Mouse (Mus musculus): ENCODE measurements around the gene Scfd2. TPM values are rescaled to one million over a fixed set of nuclear protein-coding genes. Genes with fewer than 3 reads are reported as not detected.

Gene Scfd2
- polyA plus RNA-seq, 1 experiment = 0.18 TPM

DNA sequence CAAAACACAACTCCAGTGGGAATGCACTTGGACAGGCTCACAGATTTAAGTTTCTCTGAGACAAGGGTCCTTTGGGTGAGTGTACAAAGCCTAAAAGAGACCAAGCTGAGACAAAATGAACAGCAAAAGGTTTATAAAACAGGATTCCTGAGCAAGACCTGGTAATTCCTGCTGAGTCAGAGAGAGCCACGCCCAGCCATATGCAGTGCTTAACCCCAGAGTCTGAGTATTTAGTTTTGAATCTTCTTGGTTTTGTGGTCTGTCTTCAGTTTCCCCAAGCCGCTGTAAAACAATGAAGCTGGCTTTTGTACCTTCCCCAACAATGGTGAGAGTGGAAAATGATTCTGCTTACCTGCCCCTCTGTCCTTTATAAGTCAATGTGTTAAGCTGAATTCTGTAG lies 246.3 kb downstream of the Scfd2 start:
- TF ChIP-seq GATA1 (IDR thresholded peaks at IDR 0.05; ENCODE audit: low read length) (no peak), TAL1 (IDR thresholded peaks at IDR 0.05; ENCODE audit: low read length) (no peak)
- peaks cover 10% of the 10 kb centered on the region for H3K4me1 ChIP-seq (ENCODE audit: control insufficient read depth)

DNA sequence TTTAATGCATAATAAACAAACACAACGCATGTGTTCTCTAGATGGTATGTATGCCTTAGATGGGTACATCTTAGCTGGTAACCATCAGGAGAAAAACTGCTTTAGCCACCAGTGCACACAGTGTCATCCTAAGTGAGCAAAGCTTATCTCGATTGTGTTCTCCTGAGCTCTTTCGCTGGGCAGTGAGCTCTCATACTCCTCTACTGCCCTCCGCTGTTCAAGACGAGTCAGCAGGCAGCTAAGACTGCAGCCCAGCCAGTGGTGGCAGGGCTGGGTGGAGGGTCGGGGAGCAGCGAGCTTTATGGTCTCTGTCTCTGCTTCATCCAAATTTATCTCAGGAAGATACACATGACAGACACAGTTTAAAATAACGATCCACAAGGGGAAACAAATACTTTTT lies 248.0 kb downstream of the Scfd2 start:
- TF ChIP-seq GATA1 (IDR thresholded peaks at IDR 0.05; ENCODE audit: low read length) = no peak
- TF ChIP-seq TAL1 (IDR thresholded peaks at IDR 0.05; ENCODE audit: low read length) = no peak

More for the DNA sequence above, 246.3 kb downstream of the Scfd2 start:
- no peaks in the 10 kb centered on the region for H3K9me3 ChIP-seq (ENCODE audit: control insufficient read depth, low read length)
- no peaks in the 10 kb centered on the region for H3K27me3 ChIP-seq (ENCODE audit: control insufficient read depth)
- no peak overlapping the region for H3K4me3 ChIP-seq (replicated peaks)
- no peaks in the 10 kb centered on the region for H3K36me3 ChIP-seq (ENCODE audit: control insufficient read depth)

DNA sequence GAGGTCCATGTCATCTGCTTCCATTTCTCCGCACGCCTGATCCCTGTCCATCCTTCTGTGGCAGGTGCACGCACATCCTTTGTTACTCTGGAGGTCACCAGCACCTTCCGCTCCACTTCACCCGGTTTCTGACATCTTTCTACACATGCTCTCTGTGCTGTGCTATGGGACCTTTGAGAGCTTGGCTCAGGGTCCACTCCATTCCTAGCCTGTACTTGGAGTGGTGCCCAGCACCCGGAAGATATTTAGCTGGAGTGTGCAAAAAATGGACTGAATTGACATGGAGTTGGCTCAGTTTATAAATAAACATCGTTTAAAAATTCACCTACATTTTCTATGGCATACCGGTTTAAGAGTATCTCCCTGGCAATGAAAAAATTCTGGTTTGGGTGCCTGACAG lies 250.1 kb downstream of the Scfd2 start:
- Histone ChIP-seq H3K4me3 (replicated peaks) (no peak overlapping the region), H3K4me1 (ENCODE audit: control insufficient read depth) (peaks cover 10% of the 10 kb centered on the region), H3K27me3 (ENCODE audit: control insufficient read depth) (no peaks in the 10 kb centered on the region), H3K36me3 (ENCODE audit: control insufficient read depth) (no peaks in the 10 kb centered on the region), H3K9me3 (ENCODE audit: control insufficient read depth, low read length) (no peaks in the 10 kb centered on the region)
- TF ChIP-seq GATA1 (IDR thresholded peaks at IDR 0.05; ENCODE audit: low read length) (no peak), TAL1 (IDR thresholded peaks at IDR 0.05; ENCODE audit: low read length) (no peak)

More for the DNA sequence above, 248.0 kb downstream of the Scfd2 start:
- peaks cover 10% of the 10 kb centered on the region for H3K4me1 ChIP-seq (ENCODE audit: control insufficient read depth)
- H3K36me3 ChIP-seq (ENCODE audit: control insufficient read depth) = no peaks in the 10 kb centered on the region
- no peak overlapping the region for H3K4me3 ChIP-seq (replicated peaks)
- H3K9me3 ChIP-seq (ENCODE audit: control insufficient read depth, low read length) = no peaks in the 10 kb centered on the region
- no peaks in the 10 kb centered on the region for H3K27me3 ChIP-seq (ENCODE audit: control insufficient read depth)

GRCm38 (mm10) chr5:74279673-74280072 lies 251.9 kb downstream of the Scfd2 start:
- no peak for TF ChIP-seq TAL1 (IDR thresholded peaks at IDR 0.05; ENCODE audit: low read length)
- TF ChIP-seq GATA1 (IDR thresholded peaks at IDR 0.05; ENCODE audit: low read length) = no peak
- Histone ChIP-seq H3K9me3 (ENCODE audit: control insufficient read depth, low read length) (no peaks in the 10 kb centered on the region), H3K36me3 (ENCODE audit: control insufficient read depth) (no peaks in the 10 kb centered on the region), H3K4me3 (replicated peaks) (no peak overlapping the region), H3K4me1 (ENCODE audit: control insufficient read depth) (peaks cover 2% of the 10 kb centered on the region), H3K27me3 (ENCODE audit: control insufficient read depth) (no peaks in the 10 kb centered on the region)

GRCm38 (mm10) chr5:74278428-74278827 lies 253.1 kb downstream of the Scfd2 start:
- no peak for TF ChIP-seq TAL1 (IDR thresholded peaks at IDR 0.05; ENCODE audit: low read length)
- no peak overlapping the region for H3K4me3 ChIP-seq (replicated peaks)
- no peaks in the 10 kb centered on the region for H3K4me1 ChIP-seq (ENCODE audit: control insufficient read depth)

GRCm38 (mm10) chr5:74277712-74278111 lies 253.8 kb downstream of the Scfd2 start:
- H3K27me3 ChIP-seq (ENCODE audit: control insufficient read depth) = no peaks in the 10 kb centered on the region
- no peaks in the 10 kb centered on the region for H3K36me3 ChIP-seq (ENCODE audit: control insufficient read depth)
- H3K4me3 ChIP-seq (replicated peaks) = no peak overlapping the region
- no peak for TF ChIP-seq TAL1 (IDR thresholded peaks at IDR 0.05; ENCODE audit: low read length)
- TF ChIP-seq GATA1 (IDR thresholded peaks at IDR 0.05; ENCODE audit: low read length) = no peak
- no peaks in the 10 kb centered on the region for H3K9me3 ChIP-seq (ENCODE audit: control insufficient read depth, low read length)
- H3K4me1 ChIP-seq (ENCODE audit: control insufficient read depth) = no peaks in the 10 kb centered on the region

More at GRCm38 (mm10) chr5:74278428-74278827, 253.1 kb downstream of the Scfd2 start:
- Histone ChIP-seq H3K9me3 (ENCODE audit: control insufficient read depth, low read length) (no peaks in the 10 kb centered on the region), H3K36me3 (ENCODE audit: control insufficient read depth) (no peaks in the 10 kb centered on the region), H3K27me3 (ENCODE audit: control insufficient read depth) (no peaks in the 10 kb centered on the region)

DNA sequence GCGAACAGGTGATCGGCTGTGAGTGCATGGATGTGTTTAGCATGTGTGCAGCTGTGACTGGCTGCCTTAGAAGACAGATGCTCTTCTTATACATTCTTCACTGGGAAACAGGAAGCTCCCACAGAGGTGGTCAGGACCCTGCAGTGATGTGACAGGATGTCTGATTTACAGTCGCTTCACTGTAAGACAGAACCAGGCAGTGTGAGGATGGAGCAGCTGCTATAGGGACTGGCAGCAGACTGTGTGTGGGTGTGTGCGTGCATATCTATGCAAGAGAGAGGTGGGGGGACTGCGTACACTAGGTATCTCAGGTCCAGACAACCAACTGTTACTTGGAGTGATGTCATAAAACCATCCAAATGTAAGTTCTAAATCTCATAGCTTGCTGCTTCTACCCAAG lies 254.3 kb downstream of the Scfd2 start:
- no peaks in the 10 kb centered on the region for H3K27me3 ChIP-seq (ENCODE audit: control insufficient read depth)
- no peaks in the 10 kb centered on the region for H3K36me3 ChIP-seq (ENCODE audit: control insufficient read depth)
- H3K9me3 ChIP-seq (ENCODE audit: control insufficient read depth, low read length) = no peaks in the 10 kb centered on the region
- H3K4me1 ChIP-seq (ENCODE audit: control insufficient read depth) = no peaks in the 10 kb centered on the region
- TF ChIP-seq GATA1 (IDR thresholded peaks at IDR 0.05; ENCODE audit: low read length) = no peak
- H3K4me3 ChIP-seq (replicated peaks) = no peak overlapping the region

GRCm38 (mm10) chr5:74273313-74273712 lies 258.2 kb downstream of the Scfd2 start:
- Histone ChIP-seq H3K4me1 (ENCODE audit: control insufficient read depth) (no peaks in the 10 kb centered on the region), H3K36me3 (ENCODE audit: control insufficient read depth) (no peaks in the 10 kb centered on the region), H3K4me3 (replicated peaks) (no peak overlapping the region), H3K9me3 (ENCODE audit: control insufficient read depth, low read length) (no peaks in the 10 kb centered on the region), H3K27me3 (ENCODE audit: control insufficient read depth) (no peaks in the 10 kb centered on the region)
- no peak for TF ChIP-seq TAL1 (IDR thresholded peaks at IDR 0.05; ENCODE audit: low read length)
- no peak for TF ChIP-seq GATA1 (IDR thresholded peaks at IDR 0.05; ENCODE audit: low read length)

DNA sequence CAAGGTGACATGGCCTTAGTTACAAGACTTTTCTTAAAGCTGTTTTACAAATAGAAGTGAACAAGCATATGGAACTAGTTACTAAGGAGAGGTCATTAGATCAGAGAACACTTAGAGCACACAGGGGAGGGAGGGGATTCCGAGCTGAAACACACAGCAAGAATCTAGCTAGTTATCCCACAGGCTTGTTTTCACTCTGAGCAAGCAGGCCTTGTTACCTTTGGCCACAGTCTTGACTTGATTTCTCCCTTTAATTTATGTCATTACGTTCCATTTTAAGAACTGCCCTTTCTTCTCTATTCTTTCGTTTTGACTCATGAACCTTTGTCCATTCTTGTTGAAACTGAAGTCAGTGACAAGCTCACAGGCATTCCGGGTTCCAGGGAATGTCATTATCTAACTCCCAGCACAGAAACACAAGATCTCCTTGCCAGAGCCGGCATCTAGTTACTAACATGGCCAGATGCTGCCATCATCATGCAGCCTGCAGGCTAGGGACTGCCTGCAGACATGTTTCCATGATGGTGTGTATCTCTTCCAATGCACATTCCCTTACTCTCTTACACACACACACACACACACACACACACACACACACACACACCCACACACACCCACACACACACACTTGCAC lies 263.7 kb downstream of the Scfd2 start:
- Histone ChIP-seq H3K4me3 (replicated peaks) (no peak overlapping the region), H3K36me3 (ENCODE audit: control insufficient read depth) (no peaks in the 10 kb centered on the region), H3K9me3 (ENCODE audit: control insufficient read depth, low read length) (no peaks in the 10 kb centered on the region), H3K4me1 (ENCODE audit: control insufficient read depth) (peaks cover 3% of the 10 kb centered on the region; the same call in 1 of the 2 replicates), H3K27me3 (ENCODE audit: control insufficient read depth) (no peaks in the 10 kb centered on the region)
- TF ChIP-seq GATA1 (IDR thresholded peaks at IDR 0.05; ENCODE audit: low read length) (no peak), TAL1 (IDR thresholded peaks at IDR 0.05; ENCODE audit: low read length) (no peak)

DNA sequence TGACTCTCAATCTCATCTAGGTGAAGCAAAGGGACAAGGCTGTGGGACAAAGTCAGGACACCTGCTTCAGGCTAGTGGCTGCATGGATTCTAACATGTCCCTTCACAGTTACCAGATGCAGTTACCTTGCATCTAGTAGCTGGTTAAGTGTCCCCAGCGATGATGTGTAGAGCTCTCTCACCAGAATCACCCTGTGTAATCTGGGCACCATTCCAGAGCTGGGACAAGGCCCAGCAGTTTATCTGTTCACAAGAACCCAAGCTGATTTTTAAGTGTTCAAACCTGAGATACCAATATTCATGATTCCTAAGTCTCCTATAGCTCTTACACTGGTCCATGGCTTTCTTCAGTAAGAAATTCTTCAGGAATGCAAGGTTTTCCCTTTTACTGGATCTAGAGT lies 264.4 kb downstream of the Scfd2 start:
- Histone ChIP-seq H3K4me1 (ENCODE audit: control insufficient read depth) (peaks cover 8% of the 10 kb centered on the region; the same call in 1 of the 2 replicates), H3K27me3 (ENCODE audit: control insufficient read depth) (no peaks in the 10 kb centered on the region), H3K9me3 (ENCODE audit: control insufficient read depth, low read length) (no peaks in the 10 kb centered on the region), H3K36me3 (ENCODE audit: control insufficient read depth) (no peaks in the 10 kb centered on the region), H3K4me3 (replicated peaks) (no peak overlapping the region)
- TF ChIP-seq TAL1 (IDR thresholded peaks at IDR 0.05; ENCODE audit: low read length) (no peak), GATA1 (IDR thresholded peaks at IDR 0.05; ENCODE audit: low read length) (no peak)

Measured in erythroblast, embryonic 14.5 days (primary cell).